Mouse (Mus musculus): ENCODE data around the gene Gclc. TPM values are rescaled to one million over a fixed set of nuclear protein-coding genes. Genes with fewer than 3 reads are reported as not detected.
"Not testable (repeated sequence)": the region's sequence is repeated elsewhere in the genome, so short reads cannot be mapped to it uniquely, and the experiment has no call there.

Gclc gene
- polyA plus RNA-seq, 1 experiment from 2014 or later = 12.3 TPM

GRCm38 (mm10) chr9:77727012-77727411 is 27.3 kb upstream of the Gclc start:
- no peak for ATAC-seq (replicated peaks; ENCODE audit: insufficient number of reproducible peaks, low FRiP score, low TSS enrichment)
- Histone ChIP-seq H3K36me3 (ENCODE audit: control insufficient read depth, insufficient read depth, low read length) (no peaks in the 10 kb centered on the region), H3K27me3 (ENCODE audit: control insufficient read depth, insufficient read depth, low read length) (no peaks in the 10 kb centered on the region), H3K4me3 (ENCODE audit: low read depth, low read length) (no peak overlapping the region), H3K27ac (ENCODE audit: low read depth, low read length) (no peak overlapping the region), H3K9me3 (replicated peaks; ENCODE audit: control insufficient read depth, low read length) (no peaks in the 10 kb centered on the region), H3K4me2 (no peak overlapping the region), H3K4me1 (ENCODE audit: control insufficient read depth, insufficient read depth, low read length) (no peaks in the 10 kb centered on the region), H3K9ac (ENCODE audit: low read depth, low read length) (no peak overlapping the region)
- 80% methylated on average over 2 of the region's 2 CpGs for WGBS (ENCODE audit: insufficient replicate concordance)

- no peaks in the 10 kb centered on the region for H3K4me1 ChIP-seq (ENCODE audit: control insufficient read depth, insufficient read depth, low read length)
- H3K4me3 ChIP-seq (ENCODE audit: low read depth, low read length) = no peak overlapping the region
- ATAC-seq (replicated peaks; ENCODE audit: insufficient number of reproducible peaks, low FRiP score, low TSS enrichment) = no peak
- H3K9ac ChIP-seq (ENCODE audit: low read depth, low read length) = no peak overlapping the region
- no peaks in the 10 kb centered on the region for H3K27me3 ChIP-seq (ENCODE audit: control insufficient read depth, insufficient read depth, low read length)
- H3K27ac ChIP-seq (ENCODE audit: low read depth, low read length) = no peak overlapping the region
- H3K9me3 ChIP-seq (replicated peaks; ENCODE audit: control insufficient read depth, low read length) = no peaks in the 10 kb centered on the region
- H3K4me2 ChIP-seq = no peak overlapping the region
- WGBS (ENCODE audit: insufficient replicate concordance) = 62% methylated on average over 3 of the region's 3 CpGs
- no peaks in the 10 kb centered on the region for H3K36me3 ChIP-seq (ENCODE audit: control insufficient read depth, insufficient read depth, low read length)
These were observed 22.3 kb upstream of the Gclc start for GRCm38 (mm10) chr9:77732067-77732466.

GRCm38 (mm10) chr9:77737298-77738041 is 16.9 kb upstream of the Gclc start:
- WGBS (ENCODE audit: insufficient replicate concordance) = 63% methylated on average over 6 of the region's 6 CpGs
- H3K4me2 ChIP-seq = no peak overlapping the region
- H3K9ac ChIP-seq (ENCODE audit: low read depth, low read length) = no peak overlapping the region
- H3K9me3 ChIP-seq (replicated peaks; ENCODE audit: control insufficient read depth, low read length) = no peaks in the 10 kb centered on the region
- H3K4me3 ChIP-seq (ENCODE audit: low read depth, low read length) = no peak overlapping the region
- no peak overlapping the region for H3K27ac ChIP-seq (ENCODE audit: low read depth, low read length)
- no peaks in the 10 kb centered on the region for H3K27me3 ChIP-seq (ENCODE audit: control insufficient read depth, insufficient read depth, low read length)
- ATAC-seq (replicated peaks; ENCODE audit: insufficient number of reproducible peaks, low FRiP score, low TSS enrichment) = no peak
- no peaks in the 10 kb centered on the region for H3K36me3 ChIP-seq (ENCODE audit: control insufficient read depth, insufficient read depth, low read length)
- 0 out of 2 replicates have a peak, but pooled peaks cover 5% of the 10 kb centered on the region for H3K4me1 ChIP-seq (ENCODE audit: control insufficient read depth, insufficient read depth, low read length)

- no peak for ATAC-seq (replicated peaks; ENCODE audit: insufficient number of reproducible peaks, low FRiP score, low TSS enrichment)
- Histone ChIP-seq H3K27me3 (ENCODE audit: control insufficient read depth, insufficient read depth, low read length) (no peaks in the 10 kb centered on the region), H3K27ac (ENCODE audit: low read depth, low read length) (no peak overlapping the region), H3K9me3 (replicated peaks; ENCODE audit: control insufficient read depth, low read length) (no peaks in the 10 kb centered on the region), H3K9ac (ENCODE audit: low read depth, low read length) (no peak overlapping the region), H3K36me3 (ENCODE audit: control insufficient read depth, insufficient read depth, low read length) (no peaks in the 10 kb centered on the region), H3K4me2 (no peak overlapping the region), H3K4me1 (ENCODE audit: control insufficient read depth, insufficient read depth, low read length) (0 out of 2 replicates have a peak, but pooled peaks cover 8% of the 10 kb centered on the region), H3K4me3 (ENCODE audit: low read depth, low read length) (no peak overlapping the region)
- 33% methylated on average over 1 of the region's 1 CpGs for WGBS (ENCODE audit: insufficient replicate concordance)
These were observed 12.9 kb upstream of the Gclc start for GRCm38 (mm10) chr9:77741452-77741851.

- H3K27ac ChIP-seq (ENCODE audit: low read depth, low read length) = no peak overlapping the region
- ATAC-seq (replicated peaks; ENCODE audit: insufficient number of reproducible peaks, low FRiP score, low TSS enrichment) = no peak
These were observed 9.5 kb upstream of the Gclc start for GRCm38 (mm10) chr9:77744798-77745197.

GRCm38 (mm10) chr9:77746315-77746714 is 8.0 kb upstream of the Gclc start:
- no peak for ATAC-seq (replicated peaks; ENCODE audit: insufficient number of reproducible peaks, low FRiP score, low TSS enrichment)
- H3K9ac ChIP-seq (ENCODE audit: low read depth, low read length) = no peak overlapping the region
- no peak overlapping the region for H3K4me2 ChIP-seq
- 46% methylated on average over 2 of the region's 2 CpGs for WGBS (ENCODE audit: insufficient replicate concordance)
- no peaks in the 10 kb centered on the region for H3K36me3 ChIP-seq (ENCODE audit: control insufficient read depth, insufficient read depth, low read length)
- no peak overlapping the region for H3K27ac ChIP-seq (ENCODE audit: low read depth, low read length)
- no peaks in the 10 kb centered on the region for H3K27me3 ChIP-seq (ENCODE audit: control insufficient read depth, insufficient read depth, low read length)
- H3K9me3 ChIP-seq (replicated peaks; ENCODE audit: control insufficient read depth, low read length) = no peaks in the 10 kb centered on the region
- H3K4me3 ChIP-seq (ENCODE audit: low read depth, low read length) = no peak overlapping the region
- 0 out of 2 replicates have a peak, but pooled peaks cover 8% of the 10 kb centered on the region for H3K4me1 ChIP-seq (ENCODE audit: control insufficient read depth, insufficient read depth, low read length)

More at GRCm38 (mm10) chr9:77744798-77745197, 9.5 kb upstream of the Gclc start:
- no peak overlapping the region for H3K4me3 ChIP-seq (ENCODE audit: low read depth, low read length)
- no peak overlapping the region for H3K9ac ChIP-seq (ENCODE audit: low read depth, low read length)
- H3K9me3 ChIP-seq (replicated peaks; ENCODE audit: control insufficient read depth, low read length) = no peaks in the 10 kb centered on the region
- no peaks in the 10 kb centered on the region for H3K27me3 ChIP-seq (ENCODE audit: control insufficient read depth, insufficient read depth, low read length)
- H3K4me1 ChIP-seq (ENCODE audit: control insufficient read depth, insufficient read depth, low read length) = 0 out of 2 replicates have a peak, but pooled peaks cover 8% of the 10 kb centered on the region
- no peak overlapping the region for H3K4me2 ChIP-seq
- 47% methylated on average over 3 of the region's 3 CpGs for WGBS (ENCODE audit: insufficient replicate concordance)
- H3K36me3 ChIP-seq (ENCODE audit: control insufficient read depth, insufficient read depth, low read length) = no peaks in the 10 kb centered on the region

GRCm38 (mm10) chr9:77748292-77748691 is 6.0 kb upstream of the Gclc start:
- H3K27me3 ChIP-seq (ENCODE audit: control insufficient read depth, insufficient read depth, low read length); H3K4me3 ChIP-seq (ENCODE audit: low read depth, low read length); ATAC-seq (replicated peaks; ENCODE audit: insufficient number of reproducible peaks, low FRiP score, low TSS enrichment); H3K9ac ChIP-seq (ENCODE audit: low read depth, low read length); H3K4me1 ChIP-seq (ENCODE audit: control insufficient read depth, insufficient read depth, low read length); H3K27ac ChIP-seq (ENCODE audit: low read depth, low read length); H3K36me3 ChIP-seq (ENCODE audit: control insufficient read depth, insufficient read depth, low read length); H3K4me2 ChIP-seq; H3K9me3 ChIP-seq (replicated peaks; ENCODE audit: control insufficient read depth, low read length): not testable (repeated sequence)
- 75% methylated on average over 1 of the region's 1 CpGs for WGBS (ENCODE audit: insufficient replicate concordance)

GRCm38 (mm10) chr9:77750133-77751060 is 3.9 kb upstream of the Gclc start:
- Histone ChIP-seq H3K27ac (ENCODE audit: low read depth, low read length) (peak overlapping the region; percentile 86), H3K4me1 (ENCODE audit: control insufficient read depth, insufficient read depth, low read length) (no peaks in the 10 kb centered on the region; the same call in 1 of the 2 replicates), H3K27me3 (ENCODE audit: control insufficient read depth, insufficient read depth, low read length) (no peaks in the 10 kb centered on the region), H3K9ac (ENCODE audit: low read depth, low read length) (peak overlapping the region; percentile 78), H3K4me3 (ENCODE audit: low read depth, low read length) (peak overlapping the region; percentile 66), H3K36me3 (ENCODE audit: control insufficient read depth, insufficient read depth, low read length) (no peaks in the 10 kb centered on the region), H3K4me2 (peak overlapping the region; percentile 70), H3K9me3 (replicated peaks; ENCODE audit: control insufficient read depth, low read length) (no peaks in the 10 kb centered on the region)
- WGBS (ENCODE audit: insufficient replicate concordance) = under 1% methylated on average over 68 of the region's 79 CpGs
- peak; percentile 85 for ATAC-seq (replicated peaks; ENCODE audit: insufficient number of reproducible peaks, low FRiP score, low TSS enrichment)
